Mouse (Mus musculus) heart, adult 2 months (tissue): ENCODE measurements around the gene Arpc1a.

ENCODE experiments used
- CTCF ChIP-seq: fragments of 200-600 bp; IDR thresholded peaks from 2 replicates; pipeline ENCODE4 v1.8.1; 2022; ENCODE audit warnings: antibody characterized with exemption, mild to moderate bottlenecking, moderate library complexity
- EP300 ChIP-seq: fragments of 200-500 bp; IDR thresholded peaks from 2 replicates; pipeline ENCODE4 v1.6.1; 2011; ENCODE audit warnings: low read depth, low read length, control low read depth; ENCODE audit not compliant: insufficient read depth
- POLR2A ChIP-seq: fragments of 200-500 bp; IDR thresholded peaks from 2 replicates; pipeline ENCODE4 v1.6.1; 2011; ENCODE audit warnings: mild to moderate bottlenecking, low read depth, low read length, control low read depth; ENCODE audit not compliant: insufficient read depth

DNA sequence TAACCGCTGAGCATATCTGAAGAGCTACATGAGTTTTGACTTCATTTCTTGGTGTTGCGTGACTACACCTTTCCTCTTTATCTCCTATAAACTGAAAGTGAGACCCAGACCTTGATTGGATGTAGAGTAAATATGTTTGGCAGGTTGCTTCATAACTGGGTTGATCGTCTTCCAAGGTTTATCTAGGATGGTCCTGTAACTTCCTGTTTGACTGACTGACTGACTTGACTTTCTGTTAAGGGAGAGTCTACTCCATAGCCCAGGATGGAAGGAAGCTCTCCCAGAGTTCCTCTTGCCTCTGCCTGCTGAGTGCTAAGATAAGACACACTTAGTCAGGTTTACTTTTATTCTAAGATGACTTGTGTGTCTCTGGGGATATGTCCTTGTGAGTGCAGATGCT, 6.2 kb downstream of the Arpc1a start:
- TF ChIP-seq EP300 (no peak), POLR2A (no peak), CTCF (no peak)
